Mouse (Mus musculus): Measurements from ENCODE around the gene Ube2e2. TPM values are rescaled to one million over a fixed set of nuclear protein-coding genes. Genes with fewer than 3 reads are reported as not detected.

Gene Ube2e2
- polyA plus RNA-seq, 1 experiment from 2014 or later: 123 TPM

GRCm38 (mm10) chr14:18758595-18759532 lies 135.2 kb downstream of the Ube2e2 start:
- Histone ChIP-seq H3K27me3 (ENCODE audit: control insufficient read depth, insufficient read depth, low read length) (no peaks in the 10 kb centered on the region), H3K4me3 (replicated peaks; ENCODE audit: low read depth, low read length) (no peak overlapping the region), H3K4me2 (ENCODE audit: low read length) (no peak overlapping the region), H3K9me3 (ENCODE audit: control insufficient read depth, low read length) (no peaks in the 10 kb centered on the region), H3K4me1 (ENCODE audit: control insufficient read depth, insufficient read depth, low read length) (peaks cover 4% of the 10 kb centered on the region; the same call in 1 of the 2 replicates), H3K9ac (replicated peaks; ENCODE audit: low read length) (no peak overlapping the region), H3K27ac (replicated peaks; ENCODE audit: low read depth, low read length) (0 out of 2 replicates have a peak overlapping the region, but pooled peaks have one; percentile 15), H3K36me3 (ENCODE audit: control insufficient read depth, insufficient read depth, low read length) (no peaks in the 10 kb centered on the region)
- 26% methylated on average over 2 of the region's 2 CpGs for WGBS
- ATAC-seq (ENCODE audit: low FRiP score, low TSS enrichment) (peak; percentile 70), DNase-seq (peak; percentile 59)

GRCm38 (mm10) chr14:18758003-18758402 lies 136.1 kb downstream of the Ube2e2 start:
- peaks cover 4% of the 10 kb centered on the region; the same call in 1 of the 2 replicates for H3K4me1 ChIP-seq (ENCODE audit: control insufficient read depth, insufficient read depth, low read length)
- 93% methylated on average over 2 of the region's 2 CpGs for WGBS
- H3K9ac ChIP-seq (replicated peaks; ENCODE audit: low read length): no peak overlapping the region
- no peak overlapping the region for H3K4me3 ChIP-seq (replicated peaks; ENCODE audit: low read depth, low read length)
- ATAC-seq (ENCODE audit: low FRiP score, low TSS enrichment) (no peak), DNase-seq (no peak)
- H3K36me3 ChIP-seq (ENCODE audit: control insufficient read depth, insufficient read depth, low read length): no peaks in the 10 kb centered on the region
- H3K4me2 ChIP-seq (ENCODE audit: low read length): no peak overlapping the region
- no peak overlapping the region for H3K27ac ChIP-seq (replicated peaks; ENCODE audit: low read depth, low read length)
- no peaks in the 10 kb centered on the region for H3K27me3 ChIP-seq (ENCODE audit: control insufficient read depth, insufficient read depth, low read length)
- H3K9me3 ChIP-seq (ENCODE audit: control insufficient read depth, low read length): no peaks in the 10 kb centered on the region

GRCm38 (mm10) chr14:18755410-18755809 lies 138.7 kb downstream of the Ube2e2 start:
- H3K4me1 ChIP-seq (ENCODE audit: control insufficient read depth, insufficient read depth, low read length): peaks cover 4% of the 10 kb centered on the region; the same call in 1 of the 2 replicates
- no peak; the same call in 1 of the 2 replicates for ATAC-seq (ENCODE audit: low FRiP score, low TSS enrichment)
- 75% methylated on average over 1 of the region's 1 CpGs for WGBS
- no peak overlapping the region for H3K4me2 ChIP-seq (ENCODE audit: low read length)
- H3K9me3 ChIP-seq (ENCODE audit: control insufficient read depth, low read length): no peaks in the 10 kb centered on the region
- H3K36me3 ChIP-seq (ENCODE audit: control insufficient read depth, insufficient read depth, low read length): no peaks in the 10 kb centered on the region
- no peaks in the 10 kb centered on the region for H3K27me3 ChIP-seq (ENCODE audit: control insufficient read depth, insufficient read depth, low read length)
- no peak overlapping the region for H3K4me3 ChIP-seq (replicated peaks; ENCODE audit: low read depth, low read length)
- no peak overlapping the region for H3K9ac ChIP-seq (replicated peaks; ENCODE audit: low read length)
- no peak overlapping the region for H3K27ac ChIP-seq (replicated peaks; ENCODE audit: low read depth, low read length)
- DNase-seq: no peak

GRCm38 (mm10) chr14:18754595-18754994 lies 139.5 kb downstream of the Ube2e2 start:
- Histone ChIP-seq H3K9me3 (ENCODE audit: control insufficient read depth, low read length) (no peaks in the 10 kb centered on the region), H3K4me3 (replicated peaks; ENCODE audit: low read depth, low read length) (no peak overlapping the region), H3K36me3 (ENCODE audit: control insufficient read depth, insufficient read depth, low read length) (no peaks in the 10 kb centered on the region), H3K4me2 (ENCODE audit: low read length) (no peak overlapping the region), H3K9ac (replicated peaks; ENCODE audit: low read length) (no peak overlapping the region), H3K27me3 (ENCODE audit: control insufficient read depth, insufficient read depth, low read length) (no peaks in the 10 kb centered on the region), H3K27ac (replicated peaks; ENCODE audit: low read depth, low read length) (no peak overlapping the region), H3K4me1 (ENCODE audit: control insufficient read depth, insufficient read depth, low read length) (peaks cover 4% of the 10 kb centered on the region; the same call in 1 of the 2 replicates)
- ATAC-seq (ENCODE audit: low FRiP score, low TSS enrichment) (no peak), DNase-seq (no peak)
- WGBS: 94% methylated on average over 2 of the region's 2 CpGs

- no peak for DNase-seq
- peaks cover 2% of the 10 kb centered on the region; the same call in 1 of the 2 replicates for H3K4me1 ChIP-seq (ENCODE audit: control insufficient read depth, insufficient read depth, low read length)
- no peak overlapping the region for H3K4me2 ChIP-seq (ENCODE audit: low read length)
- no peak for ATAC-seq (ENCODE audit: low FRiP score, low TSS enrichment)
- 91% methylated on average over 2 of the region's 2 CpGs for WGBS
- H3K4me3 ChIP-seq (replicated peaks; ENCODE audit: low read depth, low read length): no peak overlapping the region
- H3K27me3 ChIP-seq (ENCODE audit: control insufficient read depth, insufficient read depth, low read length): no peaks in the 10 kb centered on the region
- H3K9ac ChIP-seq (replicated peaks; ENCODE audit: low read length): no peak overlapping the region
- H3K36me3 ChIP-seq (ENCODE audit: control insufficient read depth, insufficient read depth, low read length): no peaks in the 10 kb centered on the region
- H3K9me3 ChIP-seq (ENCODE audit: control insufficient read depth, low read length): no peaks in the 10 kb centered on the region
- no peak overlapping the region for H3K27ac ChIP-seq (replicated peaks; ENCODE audit: low read depth, low read length)
Observed at GRCm38 (mm10) chr14:18754001-18754400, 140.1 kb downstream of the Ube2e2 start.

- 79% methylated on average over 4 of the region's 4 CpGs for WGBS
- no peak for ATAC-seq (ENCODE audit: low FRiP score, low TSS enrichment)
- Histone ChIP-seq H3K36me3 (ENCODE audit: control insufficient read depth, insufficient read depth, low read length) (no peaks in the 10 kb centered on the region), H3K9ac (replicated peaks; ENCODE audit: low read length) (no peak overlapping the region), H3K27me3 (ENCODE audit: control insufficient read depth, insufficient read depth, low read length) (no peaks in the 10 kb centered on the region), H3K4me2 (ENCODE audit: low read length) (no peak overlapping the region), H3K9me3 (ENCODE audit: control insufficient read depth, low read length) (no peaks in the 10 kb centered on the region), H3K27ac (replicated peaks; ENCODE audit: low read depth, low read length) (no peak overlapping the region), H3K4me1 (ENCODE audit: control insufficient read depth, insufficient read depth, low read length) (no peaks in the 10 kb centered on the region), H3K4me3 (replicated peaks; ENCODE audit: low read depth, low read length) (no peak overlapping the region)
- DNase-seq: no peak
Observed at GRCm38 (mm10) chr14:18731154-18731553, 162.9 kb downstream of the Ube2e2 start.

- H3K4me1 ChIP-seq (ENCODE audit: control insufficient read depth, insufficient read depth, low read length): no peaks in the 10 kb centered on the region
- H3K27ac ChIP-seq (replicated peaks; ENCODE audit: low read depth, low read length): no peak overlapping the region
- H3K27me3 ChIP-seq (ENCODE audit: control insufficient read depth, insufficient read depth, low read length): no peaks in the 10 kb centered on the region
- no peak overlapping the region for H3K4me2 ChIP-seq (ENCODE audit: low read length)
- no peak for DNase-seq
- no peaks in the 10 kb centered on the region for H3K36me3 ChIP-seq (ENCODE audit: control insufficient read depth, insufficient read depth, low read length)
- H3K9ac ChIP-seq (replicated peaks; ENCODE audit: low read length): no peak overlapping the region
- 90% methylated on average over 2 of the region's 2 CpGs for WGBS
- H3K4me3 ChIP-seq (replicated peaks; ENCODE audit: low read depth, low read length): no peak overlapping the region
- ATAC-seq (ENCODE audit: low FRiP score, low TSS enrichment): no peak
- H3K9me3 ChIP-seq (ENCODE audit: control insufficient read depth, low read length): no peaks in the 10 kb centered on the region
Observed at GRCm38 (mm10) chr14:18720601-18721591, 173.2 kb downstream of the Ube2e2 start.

GRCm38 (mm10) chr14:18716970-18717369 lies 177.1 kb downstream of the Ube2e2 start:
- Histone ChIP-seq H3K27ac (replicated peaks; ENCODE audit: low read depth, low read length) (no peak overlapping the region), H3K36me3 (ENCODE audit: control insufficient read depth, insufficient read depth, low read length) (no peaks in the 10 kb centered on the region), H3K27me3 (ENCODE audit: control insufficient read depth, insufficient read depth, low read length) (no peaks in the 10 kb centered on the region), H3K4me3 (replicated peaks; ENCODE audit: low read depth, low read length) (no peak overlapping the region), H3K4me2 (ENCODE audit: low read length) (no peak overlapping the region), H3K9ac (replicated peaks; ENCODE audit: low read length) (no peak overlapping the region), H3K4me1 (ENCODE audit: control insufficient read depth, insufficient read depth, low read length) (no peaks in the 10 kb centered on the region), H3K9me3 (ENCODE audit: control insufficient read depth, low read length) (no peaks in the 10 kb centered on the region)
- 83% methylated on average over 1 of the region's 1 CpGs for WGBS
- DNase-seq (no peak), ATAC-seq (ENCODE audit: low FRiP score, low TSS enrichment) (no peak)
